Mouse (Mus musculus) liver, postnatal 0 days (tissue): ENCODE data around the gene Poglut1. TPM values are rescaled to one million over a fixed set of nuclear protein-coding genes. Genes with fewer than 3 reads are reported as not detected.

Experiments used
- ATAC-seq: fragments of 200-750 bp; cut with Nextera tagmentation; 2 replicates; pipeline ENCODE4 v1.8.0; 2017; ENCODE audit warnings: mild to moderate bottlenecking, moderate library complexity
- DNase-seq: peaks from one replicate; pipeline ENCODE4 v3.0.0-alpha.2; 2016
- H3K27ac ChIP-seq: fragments of 300-500 bp; sonication (generic); 2 replicates; pipeline ENCODE4 v1.5.1; 2014; ENCODE audit warnings: antibody characterized with exemption, moderate library complexity, mild to moderate bottlenecking, low read depth
- H3K27me3 ChIP-seq: fragments of 300-500 bp; sonication (generic); 2 replicates; pipeline ENCODE4 v1.6.1; 2014; ENCODE audit warnings: low read length, control low read depth, mixed read lengths; ENCODE audit not compliant: insufficient read depth
- H3K36me3 ChIP-seq: fragments of 300-500 bp; sonication (generic); replicated peaks from 2 replicates; pipeline ENCODE4 v1.6.1; 2014; ENCODE audit warnings: mild to moderate bottlenecking, control low read depth, low read length, moderate library complexity, mixed read lengths; ENCODE audit not compliant: insufficient read depth
- H3K4me1 ChIP-seq: fragments of 300-500 bp; sonication (generic); 2 replicates; pipeline ENCODE4 v1.6.1; 2014; ENCODE audit warnings: antibody characterized with exemption, mild to moderate bottlenecking, control low read depth; ENCODE audit not compliant: insufficient read depth
- H3K4me2 ChIP-seq: fragments of 300-500 bp; sonication (generic); 2 replicates; pipeline ENCODE4 v1.6.1; 2014; ENCODE audit warnings: low read depth, mild to moderate bottlenecking, low read length, moderate library complexity, mixed read lengths
- H3K4me3 ChIP-seq: fragments of 300-500 bp; sonication (generic); 2 replicates; pipeline ENCODE4 v1.5.1; 2014; ENCODE audit warnings: low read depth, low read length
- H3K9ac ChIP-seq: fragments of 300-500 bp; sonication (generic); replicated peaks from 2 replicates; pipeline ENCODE4 v1.6.1; 2014; ENCODE audit warnings: mild to moderate bottlenecking, moderate library complexity
- H3K9me3 ChIP-seq: fragments of 300-500 bp; sonication (generic); 2 replicates; pipeline ENCODE4 v1.6.1; 2016; ENCODE audit warnings: mild to moderate bottlenecking, control low read depth, low read length, mixed read lengths
- CTCF ChIP-seq: sonication (generic); IDR thresholded peaks from 2 replicates; pipeline ENCODE4 v1.5.1; 2016; ENCODE audit warnings: antibody characterized with exemption, low read depth
- EP300 ChIP-seq: IDR thresholded peaks from 2 replicates; pipeline ENCODE4 v1.6.1; 2016; ENCODE audit warnings: antibody characterized with exemption, low read depth, mild to moderate bottlenecking
- WGBS: fragments of 180-500 bp; shearing (Covaris S2); extraction: QIAGEN DNeasy Blood & Tissue Kit; methylation state at CpG from one replicate; pipeline ENCODE4 v1.1.7; 2014; ENCODE audit not compliant: insufficient replicate concordance; 5-methylcytosine and 5-hydroxymethylcytosine counted together
- polyA plus RNA-seq: library from polyadenylated mRNA; unstranded; fragments of >200 nt; fragmentation: Nextera tagmentation; extraction: Ambion mirVana; gene quantifications from 2 replicates; pipeline ENCODE4 v1.2.1, GENCODE M21; 2015

The Poglut1 gene
- polyA plus RNA-seq, 1 experiment from 2014 or later: 6.1 TPM

DNA sequence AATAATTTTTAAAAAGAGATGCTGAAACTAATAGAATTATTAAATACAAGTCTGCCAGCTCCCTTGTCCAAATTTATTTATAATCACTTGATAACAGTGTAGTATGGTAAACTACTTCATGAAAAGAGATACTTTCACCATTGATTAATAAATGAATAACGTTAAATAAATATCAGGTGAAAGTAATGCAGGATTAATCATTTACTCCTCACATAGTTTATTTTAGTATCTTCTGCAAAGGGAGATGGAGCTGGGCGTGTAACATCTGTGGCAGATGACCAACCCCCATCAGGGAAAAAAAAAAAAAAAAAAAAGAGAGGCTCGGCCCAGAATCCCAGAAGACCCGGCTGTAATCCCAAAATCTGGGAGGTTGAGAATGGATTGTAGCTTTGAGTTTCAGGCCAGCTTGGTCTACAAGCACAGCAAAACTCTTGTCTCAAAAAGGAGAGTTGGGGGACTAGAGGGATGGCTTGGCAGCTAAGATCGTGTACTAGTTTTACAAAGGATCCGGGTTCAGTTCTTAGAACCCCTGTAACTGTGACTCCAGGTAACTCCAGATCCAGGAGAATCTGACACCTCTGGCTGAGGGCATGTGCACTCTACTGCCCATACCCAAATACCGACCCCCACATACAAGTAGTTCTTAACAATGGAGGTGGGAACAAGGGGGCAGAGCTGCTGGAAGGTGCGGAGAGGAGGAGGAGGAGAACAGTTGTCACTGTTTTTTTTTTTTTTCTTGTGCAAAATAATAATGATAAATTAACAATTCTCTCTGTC lies 28.7 kb downstream of the Poglut1 start:
- H3K9me3 ChIP-seq: no peaks in the 10 kb centered on the region
- no peak for TF ChIP-seq CTCF
- no peak for ATAC-seq
- peak overlapping the region; percentile 58; the same call in 1 of the 2 replicates for H3K9ac ChIP-seq
- H3K27ac ChIP-seq: peak overlapping the region; percentile 69; the same call in 1 of the 2 replicates
- no peaks in the 10 kb centered on the region for H3K27me3 ChIP-seq
- WGBS: 33% methylated on average over 8 of the region's 8 CpGs
- peak overlapping the region; percentile 73 for H3K4me3 ChIP-seq
- H3K4me1 ChIP-seq: peaks cover 8% of the 10 kb centered on the region
- peaks cover 18% of the 10 kb centered on the region for H3K36me3 ChIP-seq
- DNase-seq: no peak
- peak overlapping the region; percentile 74 for H3K4me2 ChIP-seq

DNA sequence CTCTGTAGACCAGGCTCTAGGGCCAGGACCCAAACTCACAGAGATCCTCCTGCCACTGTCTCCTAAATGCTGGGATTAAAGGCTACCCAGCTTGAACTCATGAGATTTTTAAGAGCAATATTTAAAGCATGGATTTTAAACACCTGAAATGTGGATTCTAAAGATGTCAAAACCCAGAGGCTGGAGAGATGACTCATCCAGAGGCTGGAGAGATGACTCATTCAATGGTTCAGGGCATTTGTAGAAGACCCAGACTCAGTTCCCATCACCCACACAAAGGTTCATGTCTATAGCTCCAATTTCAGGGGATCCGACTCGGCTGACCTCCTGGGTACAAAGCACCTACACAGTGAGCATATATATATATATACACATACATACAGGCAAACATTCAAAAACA lies 30.9 kb downstream of the Poglut1 start:
- Histone ChIP-seq H3K9me3 (no peaks in the 10 kb centered on the region), H3K4me1 (peaks cover 8% of the 10 kb centered on the region), H3K36me3 (peaks cover 11% of the 10 kb centered on the region), H3K27me3 (no peaks in the 10 kb centered on the region), H3K27ac (no peak overlapping the region), H3K4me3 (no peak overlapping the region), H3K4me2 (no peak overlapping the region), H3K9ac (no peak overlapping the region)
- no peak for TF ChIP-seq EP300
- no peak for TF ChIP-seq CTCF
- 85% methylated on average over 2 of the region's 2 CpGs for WGBS
- ATAC-seq (no peak), DNase-seq (no peak)

DNA sequence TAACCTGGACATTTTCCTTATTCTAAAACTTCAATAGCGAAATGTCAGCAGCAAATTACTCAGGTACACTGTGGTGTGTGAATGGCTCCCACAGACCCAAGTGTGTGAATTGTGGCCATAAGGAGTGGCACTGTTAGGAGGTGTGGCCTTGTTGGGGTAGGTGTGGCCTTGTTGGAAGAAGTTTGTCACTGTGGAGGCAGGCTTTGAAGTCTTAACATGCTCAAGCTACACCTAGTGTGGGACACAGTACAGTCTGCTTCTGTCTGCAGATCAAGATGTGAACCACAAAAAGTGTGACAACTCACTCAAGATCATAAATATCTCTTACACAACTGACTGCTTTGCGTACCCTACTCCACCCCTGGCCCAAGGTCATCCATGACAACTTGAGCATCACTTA lies 39.2 kb downstream of the Poglut1 start:
- WGBS: 95% methylated on average over 2 of the region's 2 CpGs
- Histone ChIP-seq H3K9me3 (no peaks in the 10 kb centered on the region), H3K4me1 (no peaks in the 10 kb centered on the region), H3K27ac (no peak overlapping the region), H3K27me3 (no peaks in the 10 kb centered on the region), H3K4me3 (no peak overlapping the region), H3K4me2 (no peak overlapping the region), H3K9ac (no peak overlapping the region), H3K36me3 (peaks cover 20% of the 10 kb centered on the region)
- DNase-seq: no peak
- TF ChIP-seq EP300 (no peak), CTCF (no peak)
- ATAC-seq: no peak

DNA sequence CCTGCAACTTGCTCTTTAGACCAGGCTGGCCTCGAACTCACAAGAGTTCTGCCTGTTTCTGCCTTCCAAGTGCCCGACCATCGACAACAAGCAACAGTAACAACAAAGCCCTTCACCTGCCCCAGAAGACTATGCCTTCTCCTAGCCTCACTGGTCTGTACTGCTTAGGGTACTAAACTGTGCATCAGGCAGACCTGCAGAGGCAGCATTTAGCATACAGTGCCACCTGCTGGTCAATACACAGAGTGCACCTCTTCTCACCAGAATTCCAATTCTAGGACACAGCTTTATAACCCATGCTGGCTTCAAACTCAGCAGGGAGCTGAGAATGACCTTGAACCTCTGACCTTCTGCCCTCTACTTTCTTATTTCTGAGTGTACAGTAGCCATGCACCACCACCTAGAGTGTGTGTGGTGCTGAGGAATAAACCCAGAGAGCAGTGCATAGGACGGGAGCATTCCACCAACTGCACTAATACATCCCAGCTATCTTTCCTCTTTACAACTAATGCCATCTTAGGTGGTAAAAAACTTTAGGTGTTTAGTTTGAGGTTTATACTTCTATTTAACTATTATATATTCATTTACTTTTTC lies 43.9 kb downstream of the Poglut1 start:
- Histone ChIP-seq H3K4me1 (no peaks in the 10 kb centered on the region), H3K4me3 (no peak overlapping the region), H3K27ac (no peak overlapping the region), H3K27me3 (no peaks in the 10 kb centered on the region), H3K4me2 (no peak overlapping the region), H3K36me3 (peaks cover 43% of the 10 kb centered on the region), H3K9ac (no peak overlapping the region), H3K9me3 (no peaks in the 10 kb centered on the region)
- TF ChIP-seq CTCF: peak; percentile 99
- TF ChIP-seq EP300: no peak
- WGBS: 60% methylated on average over 4 of the region's 4 CpGs
- peak; percentile 63 for DNase-seq
- peak; percentile 74 for ATAC-seq

DNA sequence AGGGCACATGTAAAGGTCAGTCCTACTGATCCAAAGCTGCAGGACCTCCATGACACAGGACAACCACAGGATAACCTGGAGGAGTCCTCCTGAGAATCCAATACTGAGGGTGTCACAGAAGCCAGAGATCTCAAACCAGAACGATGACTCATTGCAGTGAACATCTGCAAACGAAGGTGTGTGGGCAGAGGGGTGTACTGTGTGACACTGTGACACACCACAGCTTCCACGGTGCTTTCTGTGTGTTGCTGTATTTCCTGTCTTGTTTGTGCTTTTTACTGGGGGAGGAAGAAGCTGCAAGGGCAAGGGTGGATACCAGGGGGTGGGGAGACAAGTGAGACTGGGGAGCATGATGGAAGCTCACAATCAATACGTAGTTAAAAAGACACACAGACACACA lies 46.5 kb downstream of the Poglut1 start:
- no peak overlapping the region for H3K27ac ChIP-seq
- WGBS: 66% methylated on average over 4 of the region's 4 CpGs
- no peak overlapping the region for H3K4me3 ChIP-seq
- no peak for ATAC-seq
- no peaks in the 10 kb centered on the region for H3K27me3 ChIP-seq
- no peaks in the 10 kb centered on the region for H3K9me3 ChIP-seq
- H3K36me3 ChIP-seq: peaks cover 50% of the 10 kb centered on the region
- TF ChIP-seq EP300: no peak
- no peak for TF ChIP-seq CTCF
- no peaks in the 10 kb centered on the region for H3K4me1 ChIP-seq
- H3K4me2 ChIP-seq: no peak overlapping the region
- DNase-seq: no peak
- H3K9ac ChIP-seq: no peak overlapping the region

DNA sequence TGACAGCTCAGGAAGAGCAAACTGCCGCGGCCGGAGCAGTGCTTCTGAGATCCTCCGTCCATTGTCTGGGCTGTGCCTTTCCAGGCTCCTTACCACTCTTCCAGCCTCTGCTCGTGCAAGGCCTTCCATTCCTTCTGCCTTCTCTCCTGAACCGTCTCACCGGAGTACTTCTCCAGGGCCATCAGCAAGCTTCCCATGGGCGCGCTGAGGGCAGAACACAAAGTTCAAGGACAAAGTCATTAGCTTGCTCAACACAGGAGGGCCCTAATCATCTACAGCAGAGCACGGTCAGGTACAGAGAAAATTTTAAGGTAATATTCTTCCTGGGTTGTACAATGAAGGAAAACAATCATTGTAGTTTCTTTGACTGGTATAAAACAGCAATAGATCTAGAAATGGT lies 47.6 kb downstream of the Poglut1 start:
- DNase-seq (no peak), ATAC-seq (no peak)
- Histone ChIP-seq H3K9ac (no peak overlapping the region), H3K4me2 (no peak overlapping the region), H3K4me3 (no peak overlapping the region), H3K36me3 (peaks cover 48% of the 10 kb centered on the region), H3K27me3 (no peaks in the 10 kb centered on the region), H3K4me1 (no peaks in the 10 kb centered on the region), H3K27ac (no peak overlapping the region), H3K9me3 (no peaks in the 10 kb centered on the region)
- 78% methylated on average over 10 of the region's 10 CpGs for WGBS
- TF ChIP-seq CTCF: no peak
- TF ChIP-seq EP300: no peak
